8 mouse cellular contexts compared by ENCODE assay signal in genomic region chr2:129296671-129297588, GRCm38 (mm10). TPM values are rescaled to one million over a fixed set of nuclear protein-coding genes. Genes with fewer than 3 reads are reported as not detected.
DNase-seq lines count a peak whose midpoint lies in the region; ATAC-seq and TF ChIP-seq lines count a peak whose summit lies in the region.

Gene Ckap2l (minus strand): TSS chr2:129297212.

- no peaks in the 10 kb centered on the region for H3K27me3 ChIP-seq in CH12.LX (replicated peaks)
- no peaks in the 10 kb centered on the region for H3K27me3 ChIP-seq in forebrain, embryonic 11.5 days (ENCODE audit: control insufficient read depth, insufficient read depth, low read length)
- H3K27me3 ChIP-seq in heart, embryonic 16.5 days (ENCODE audit: control insufficient read depth, insufficient read depth, low read length) = no peaks in the 10 kb centered on the region
- peaks cover 19% of the 10 kb centered on the region for H3K27me3 ChIP-seq in liver, embryonic 15.5 days
- H3K27me3 ChIP-seq in neural tube, embryonic 12.5 days (replicated peaks) = no peaks in the 10 kb centered on the region

- dilution Hi-C loops in CH12.LX (cut with MboI; ENCODE audit: extremely low pct_ligation_motif_present, extremely low pct_unique_long_range_greater_than_20kb, low sequenced_read_pairs) = no loop called here

- peak within 1 kb of the TSS; percentile 90 for H3K27ac ChIP-seq in CH12.LX (ENCODE audit: insufficient read depth, low read depth)
- peak within 1 kb of the TSS; percentile 86 for H3K27ac ChIP-seq in forebrain, embryonic 11.5 days (ENCODE audit: low read depth, low read length)
- H3K27ac ChIP-seq in heart, embryonic 16.5 days (ENCODE audit: low read length) = peak within 1 kb of the TSS; percentile 93
- peak within 1 kb of the TSS; percentile 97 for H3K27ac ChIP-seq in liver, embryonic 15.5 days (replicated peaks)
- H3K27ac ChIP-seq in neural tube, embryonic 12.5 days = peak within 1 kb of the TSS; percentile 67

- no peak; the same call in 1 of the 2 replicates for TF ChIP-seq RAD21 in CH12.LX (IDR thresholded peaks at IDR 0.05; ENCODE audit: low read depth, low read length)

- peaks cover 7 to 12% of the 10 kb centered on the region in 2 experiments for H3K36me3 ChIP-seq in CH12.LX (replicated peaks in 1 of 2; ENCODE audit: control insufficient read depth in 1 of 2, insufficient read depth in 1 of 2, low read length in 1 of 2)
- H3K36me3 ChIP-seq in forebrain, embryonic 11.5 days (ENCODE audit: control insufficient read depth, insufficient read depth, low read length) = no peaks in the 10 kb centered on the region
- 0 out of 2 replicates have a peak, but pooled peaks cover 3% of the 10 kb centered on the region for H3K36me3 ChIP-seq in heart, embryonic 16.5 days (ENCODE audit: control insufficient read depth, insufficient read depth)
- H3K36me3 ChIP-seq in liver, embryonic 15.5 days (replicated peaks) = peaks cover 19% of the 10 kb centered on the region
- H3K36me3 ChIP-seq in neural tube, embryonic 12.5 days = peaks cover 4% of the 10 kb centered on the region; the same call in 1 of the 2 replicates

- under 1% methylated on average over 50 of the region's 50 CpGs for WGBS in forebrain, embryonic 11.5 days
- WGBS in heart, embryonic 16.5 days = under 1% methylated on average over 50 of the region's 50 CpGs
- under 1% methylated on average over 50 of the region's 50 CpGs for WGBS in liver, embryonic 15.5 days (ENCODE audit: insufficient replicate concordance)
- WGBS in neural tube, embryonic 12.5 days = under 1% methylated on average over 50 of the region's 50 CpGs

- peak; percentile 69 for TF ChIP-seq POLR2A in CH12.LX (IDR thresholded peaks at IDR 0.05; ENCODE audit: low read depth, low read length)

- peak within 1 kb of the TSS; percentile 86 for H3K4me2 ChIP-seq in CH12.LX (ENCODE audit: insufficient read depth, low read depth, poor library complexity, severe bottlenecking)
- peak within 1 kb of the TSS; percentile 84 for H3K4me2 ChIP-seq in forebrain, embryonic 11.5 days (ENCODE audit: low read depth, low read length, severe bottlenecking)
- H3K4me2 ChIP-seq in heart, embryonic 16.5 days (ENCODE audit: low read depth, low read length) = peak within 1 kb of the TSS; percentile 93
- H3K4me2 ChIP-seq in liver, embryonic 15.5 days = peak within 1 kb of the TSS; percentile 93
- H3K4me2 ChIP-seq in neural tube, embryonic 12.5 days (replicated peaks) = peak within 1 kb of the TSS; percentile 72

- peak; percentile 100 for ATAC-seq in forebrain, embryonic 11.5 days (replicated peaks; ENCODE audit: low FRiP score)
- ATAC-seq in heart, embryonic 16.5 days (replicated peaks; ENCODE audit: extremely low read depth, insufficient read depth, low FRiP score) = peak; percentile 100
- ATAC-seq in liver, embryonic 15.5 days (ENCODE audit: insufficient read depth) = peak; percentile 98
- peak; percentile 100 for ATAC-seq in neural tube, embryonic 12.5 days (ENCODE audit: low FRiP score, low read depth)

- H3K9ac ChIP-seq in CH12.LX (ENCODE audit: insufficient read depth, low read depth) = peak within 1 kb of the TSS; percentile 83
- peak within 1 kb of the TSS; percentile 90 for H3K9ac ChIP-seq in forebrain, embryonic 11.5 days (ENCODE audit: low read length)
- peak within 1 kb of the TSS; percentile 88 for H3K9ac ChIP-seq in heart, embryonic 16.5 days (ENCODE audit: low read length)
- peak within 1 kb of the TSS; percentile 90 for H3K9ac ChIP-seq in liver, embryonic 15.5 days
- H3K9ac ChIP-seq in neural tube, embryonic 12.5 days = peak within 1 kb of the TSS; percentile 66

- in situ Hi-C loops in CH12.LX (cut with MboI; ENCODE audit: low pct_ligation_motif_present, low pct_unique_long_range_greater_than_20kb, low sequenced_read_pairs) = no loop called here

- H3K9me3 ChIP-seq in CH12.LX (replicated peaks; ENCODE audit: low read length) = no peaks in the 10 kb centered on the region
- no peaks in the 10 kb centered on the region for H3K9me3 ChIP-seq in forebrain, embryonic 11.5 days (ENCODE audit: control insufficient read depth, low read length)
- H3K9me3 ChIP-seq in heart, embryonic 16.5 days (replicated peaks; ENCODE audit: control insufficient read depth, low read length) = no peaks in the 10 kb centered on the region
- H3K9me3 ChIP-seq in liver, embryonic 15.5 days (replicated peaks) = no peaks in the 10 kb centered on the region
- no peaks in the 10 kb centered on the region for H3K9me3 ChIP-seq in neural tube, embryonic 12.5 days

- no peak for TF ChIP-seq CTCF in CH12.LX (conservative IDR thresholded peaks at IDR 0.05 in 1 of 2, IDR thresholded peaks at IDR 0.05 in 1 of 2; ENCODE audit: low read depth in 2 of 2, low read length in 2 of 2)

- peaks cover 13% of the 10 kb centered on the region for H3K79me2 ChIP-seq in CH12.LX (replicated peaks; ENCODE audit: control insufficient read depth, extremely low read depth, insufficient read depth, poor library complexity, severe bottlenecking)

- DNase-seq in CH12.LX (ENCODE audit: extremely low read depth) = peak; percentile 99
- DNase-seq in c-Kit-positive CD71-positive TER-119-negative erythroid progenitor cells, embryonic 14.5 days (ENCODE audit: low read depth) = peak; percentile 98
- DNase-seq in forebrain, embryonic 11.5 days (ENCODE audit: low spot score) = peak; percentile 97
- peak; percentile 97 to 98 for DNase-seq in kidney, postnatal 36 days
- DNase-seq in telencephalon, adult 2 months (ENCODE audit: low read depth, low spot score) = peak; percentile 98

- peaks cover 8 to 18% of the 10 kb centered on the region in 2 experiments; a peak in 3 of 4 replicates for H3K4me1 ChIP-seq in CH12.LX (ENCODE audit: control insufficient read depth in 1 of 2, insufficient read depth in 2 of 2)
- peaks cover 7% of the 10 kb centered on the region; the same call in 1 of the 2 replicates for H3K4me1 ChIP-seq in forebrain, embryonic 11.5 days (replicated peaks; ENCODE audit: control insufficient read depth, insufficient read depth, low read length)
- peaks cover 16% of the 10 kb centered on the region for H3K4me1 ChIP-seq in heart, embryonic 16.5 days (ENCODE audit: control insufficient read depth, insufficient read depth, low read length)
- peaks cover 31% of the 10 kb centered on the region for H3K4me1 ChIP-seq in liver, embryonic 15.5 days (replicated peaks)
- H3K4me1 ChIP-seq in neural tube, embryonic 12.5 days = peaks cover 16% of the 10 kb centered on the region

- H3K4me3 ChIP-seq in CH12.LX (replicated peaks in 1 of 3; ENCODE audit: low read depth in 2 of 3, low read length in 2 of 3, poor library complexity in 1 of 3) = peak within 1 kb of the TSS; percentile 81 to 97 (median 96)
- peak within 1 kb of the TSS; percentile 86 for H3K4me3 ChIP-seq in forebrain, embryonic 11.5 days (ENCODE audit: low read depth, low read length)
- peak within 1 kb of the TSS; percentile 94 for H3K4me3 ChIP-seq in heart, embryonic 16.5 days (ENCODE audit: low read length)
- H3K4me3 ChIP-seq in liver, embryonic 15.5 days (replicated peaks) = peak within 1 kb of the TSS; percentile 74
- peak within 1 kb of the TSS; percentile 75 for H3K4me3 ChIP-seq in neural tube, embryonic 12.5 days

- TF ChIP-seq EP300 in CH12.LX (IDR thresholded peaks at IDR 0.05; ENCODE audit: low read length) = no peak

TF ChIP-seq in CH12.LX, 34 proteins besides CTCF, POLR2A, EP300 and RAD21 (continues in another document):
- no peak for TF ChIP-seq RCOR1 (conservative IDR thresholded peaks at IDR 0.05; ENCODE audit: low read depth, low read length)
- TF ChIP-seq TBP (conservative IDR thresholded peaks at IDR 0.05; ENCODE audit: low read depth, low read length) = peak; percentile 61
- 0 out of 2 replicates have a peak, but pooled peaks have one; percentile 25 for TF ChIP-seq MAZ (IDR thresholded peaks at IDR 0.05; ENCODE audit: low read depth, low read length)
- no peak for TF ChIP-seq ZKSCAN1 (IDR thresholded peaks at IDR 0.05; ENCODE audit: borderline replicate concordance, low read depth, low read length)
- TF ChIP-seq MEF2A (IDR thresholded peaks at IDR 0.05; ENCODE audit: borderline replicate concordance, low read depth, low read length) = peak; percentile 45; the same call in 1 of the 2 replicates
- TF ChIP-seq IRF4 (IDR thresholded peaks at IDR 0.05; ENCODE audit: low read depth, low read length) = peak; percentile 35; the same call in 1 of the 2 replicates
- TF ChIP-seq NELFE (IDR thresholded peaks at IDR 0.05; ENCODE audit: low read depth, low read length) = peak; percentile 78
- TF ChIP-seq MXI1 (IDR thresholded peaks at IDR 0.05; ENCODE audit: low read depth, low read length) = peak; percentile 84
- no peak for TF ChIP-seq JUND (conservative IDR thresholded peaks at IDR 0.05; ENCODE audit: low read depth, low read length)
- TF ChIP-seq ELF1 (IDR thresholded peaks at IDR 0.05; ENCODE audit: low read depth, low read length) = peak; percentile 90
- TF ChIP-seq KAT2A (IDR thresholded peaks at IDR 0.05; ENCODE audit: insufficient replicate concordance, low read length) = peak; percentile 64; the same call in 1 of the 2 replicates
- TF ChIP-seq ZC3H11A (IDR thresholded peaks at IDR 0.05; ENCODE audit: low read depth, low read length) = no peak
- no peak for TF ChIP-seq USF2 (conservative IDR thresholded peaks at IDR 0.05; ENCODE audit: low read depth, low read length)
- no peak; the same call in 1 of the 2 replicates for TF ChIP-seq UBTF (IDR thresholded peaks at IDR 0.05; ENCODE audit: low read depth, low read length)
- no peak for TF ChIP-seq JUN (IDR thresholded peaks at IDR 0.05; ENCODE audit: insufficient read depth, low read depth, low read length)
- TF ChIP-seq ZMIZ1 (IDR thresholded peaks at IDR 0.05; ENCODE audit: low read depth, low read length) = no peak; the same call in 1 of the 2 replicates
- no peak for TF ChIP-seq ZNF384 (IDR thresholded peaks at IDR 0.05; ENCODE audit: low read depth, low read length)
- TF ChIP-seq MYC (IDR thresholded peaks at IDR 0.05; ENCODE audit: low read depth, low read length) = 0 out of 2 replicates have a peak, but pooled peaks have one; percentile 8
- TF ChIP-seq POLR2AphosphoS2 (IDR thresholded peaks at IDR 0.05; ENCODE audit: low read depth, low read length) = peak; percentile 67; the same call in 1 of the 2 replicates
- peak; percentile 93 for TF ChIP-seq SIN3A (IDR thresholded peaks at IDR 0.05; ENCODE audit: low read length)
- no peak for TF ChIP-seq PAX5 (IDR thresholded peaks at IDR 0.05; ENCODE audit: low read length)
- TF ChIP-seq CHD2 (IDR thresholded peaks at IDR 0.05; ENCODE audit: low read length) = peak; percentile 88

RNA-seq across cellular contexts. Expression of gene Ckap2l, which starts in this region (rescaled TPM):
- total RNA-seq in CH12.LX (2012; rRNA removed) (13.3 and 15.0 TPM in 2 replicates), CH12.LX (2014; rRNA removed) (22.6 and 23.6 TPM in 2 replicates)
- polyA plus RNA-seq in CH12.LX (2012; ENCODE audit: insufficient read length, low read depth) = 30.5 and 35.6 TPM in 2 replicates
- 95.3 and 97.5 TPM in 2 replicates for polyA plus RNA-seq in forebrain, embryonic 11.5 days (2014; fragmentation: Nextera tagmentation; extraction: Ambion mirVana)
- polyA plus RNA-seq in heart, embryonic 16.5 days (2015; fragmentation: Nextera tagmentation; extraction: Ambion mirVana) = 37.7 and 47.8 TPM in 2 replicates
- 25.9 and 26.7 TPM in 2 replicates for polyA plus RNA-seq in liver, embryonic 15.5 days (2015; fragmentation: Nextera tagmentation; extraction: Ambion mirVana)
- polyA plus RNA-seq in neural tube, embryonic 12.5 days (2016; fragmentation: Nextera tagmentation; extraction: Ambion mirVana) = 28.5 and 37.9 TPM in 2 replicates

Comparison
In these comparisons a context has a peak if more than half of its experiments do, and no peak if none do; other contexts are left out.
1. Peak in every context shown above with its lines: DNase-seq, ATAC-seq, H3K4me3 ChIP-seq and H3K27ac ChIP-seq.